Mouse (Mus musculus) MEL (cell line): ENCODE data around the gene Sh3gl2.

Experiments used
- CTCF ChIP-seq, 3 experiments: IDR thresholded peaks in 2 of 3; conservative IDR thresholded peaks in 1 of 3; 2 replicates each; pipeline ENCODE4 v1.5.1; 2011 to 2012; ENCODE audit warnings: low read length in 3 of 3, low read depth in 2 of 3, mild to moderate bottlenecking in 2 of 3, improper control_type of control experiment in 1 of 3, inconsistent platforms in 1 of 3, mixed read lengths in 1 of 3, moderate library complexity in 1 of 3; ENCODE audit not compliant: control insufficient read depth in 1 of 3, insufficient read depth in 1 of 3, poor library complexity in 1 of 3, severe bottlenecking in 1 of 3
- ELF1 ChIP-seq: IDR thresholded peaks from 2 replicates; pipeline ENCODE4 v1.6.1; 2014; ENCODE audit warnings: low read depth, mild to moderate bottlenecking, inconsistent platforms, low read length, improper control_type of control experiment, moderate library complexity
- NRF1 ChIP-seq: IDR thresholded peaks from 2 replicates; pipeline ENCODE4 v1.6.1; 2014; ENCODE audit warnings: low read depth, mild to moderate bottlenecking, inconsistent platforms, low read length, improper control_type of control experiment, moderate library complexity; ENCODE audit not compliant: poor library complexity, insufficient read depth, severe bottlenecking
- POLR2A ChIP-seq, 2 experiments: IDR thresholded peaks; 2 replicates each; pipeline ENCODE4 v1.6.1; 2011 to 2012; ENCODE audit warnings: low read length in 2 of 2, mild to moderate bottlenecking in 2 of 2, control low read depth in 1 of 2, improper control_type of control experiment in 1 of 2, low read depth in 1 of 2, moderate library complexity in 1 of 2; ENCODE audit not compliant: control insufficient read depth in 1 of 2, insufficient read depth in 1 of 2, poor library complexity in 1 of 2
- POLR2AphosphoS2 ChIP-seq: IDR thresholded peaks from 2 replicates; pipeline ENCODE4 v1.6.1; 2011; ENCODE audit warnings: low read length, improper control_type of control experiment

DNA sequence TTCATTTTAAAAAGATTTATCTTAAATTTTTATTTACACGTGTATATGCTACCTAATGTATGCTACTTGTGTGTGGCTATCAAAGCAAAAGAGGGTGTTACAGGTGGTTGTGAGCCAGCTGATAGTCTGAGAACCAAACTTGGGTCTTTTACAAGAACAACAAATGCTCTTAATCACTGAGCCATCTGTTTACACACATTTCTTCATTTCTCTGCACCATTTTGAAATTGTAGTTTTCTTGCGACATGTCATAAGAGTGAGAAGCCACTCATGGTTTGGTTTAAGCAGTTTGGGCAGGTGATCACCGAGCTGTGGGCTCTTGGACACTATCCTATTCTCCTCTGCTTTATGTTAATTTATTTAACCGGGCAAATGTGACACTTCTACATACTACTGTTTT, 338.3 kb downstream of the Sh3gl2 start:
- TF ChIP-seq POLR2A (IDR thresholded peaks at IDR 0.05; ENCODE audit: control insufficient read depth in 1 of 2, insufficient read depth in 1 of 2, low read depth in 1 of 2, low read length in 2 of 2, poor library complexity in 1 of 2) (no peak), POLR2AphosphoS2 (no peak), CTCF (IDR thresholded peaks at IDR 0.05 in 2 of 3, conservative IDR thresholded peaks at IDR 0.05 in 1 of 3; ENCODE audit: control insufficient read depth in 1 of 3, insufficient read depth in 1 of 3, low read depth in 2 of 3, low read length in 3 of 3, poor library complexity in 1 of 3, severe bottlenecking in 1 of 3) (no peak), NRF1 (no peak), ELF1 (no peak)
